Mouse (Mus musculus) liver, embryonic 14.5 days (tissue): ENCODE data around the gene Gm37240.

Experiments
- CTCF ChIP-seq: IDR thresholded peaks from 2 replicates; pipeline ENCODE4 v1.5.1; 2016; ENCODE audit warnings: antibody characterized with exemption, low read depth, control low read depth
- EP300 ChIP-seq: IDR thresholded peaks from 2 replicates; pipeline ENCODE4 v1.6.1; 2016; ENCODE audit warnings: antibody characterized with exemption, low read depth

- TF ChIP-seq CTCF (no peak), EP300 (no peak)
Measured at GRCm38 (mm10) chr3:85635591-85635990, 251.7 kb downstream of the Gm37240 start.
